Mouse (Mus musculus): ENCODE measurements around the gene Syt16. TPM values are rescaled to one million over a fixed set of nuclear protein-coding genes. Genes with fewer than 3 reads are reported as not detected.

Syt16 gene
- polyA plus RNA-seq (2015; fragmentation: Nextera tagmentation; extraction: Ambion mirVana) = 1.1 and 1.3 TPM in 2 replicates

- H3K4me3 ChIP-seq (replicated peaks) = peak within 1 kb of the TSS; percentile 53
- no peak within 1 kb of the TSS for H3K27ac ChIP-seq
- no peaks in the 10 kb centered on the region for H3K36me3 ChIP-seq
- ATAC-seq = peak; percentile 51
- H3K9me3 ChIP-seq = no peaks in the 10 kb centered on the region
- H3K4me2 ChIP-seq (replicated peaks) = peak within 1 kb of the TSS; percentile 95
- H3K4me1 ChIP-seq (replicated peaks) = no peaks in the 10 kb centered on the region
- under 1% methylated on average over 66 of the region's 67 CpGs for WGBS
- peaks cover 18% of the 10 kb centered on the region for H3K27me3 ChIP-seq (replicated peaks)
- H3K9ac ChIP-seq = peak within 1 kb of the TSS; percentile 47
Observed at GRCm38 (mm10) chr12:73997297-73998127, at the start of gene Syt16. Gene Syt16 (plus strand): TSS chr12:73997661.

DNA sequence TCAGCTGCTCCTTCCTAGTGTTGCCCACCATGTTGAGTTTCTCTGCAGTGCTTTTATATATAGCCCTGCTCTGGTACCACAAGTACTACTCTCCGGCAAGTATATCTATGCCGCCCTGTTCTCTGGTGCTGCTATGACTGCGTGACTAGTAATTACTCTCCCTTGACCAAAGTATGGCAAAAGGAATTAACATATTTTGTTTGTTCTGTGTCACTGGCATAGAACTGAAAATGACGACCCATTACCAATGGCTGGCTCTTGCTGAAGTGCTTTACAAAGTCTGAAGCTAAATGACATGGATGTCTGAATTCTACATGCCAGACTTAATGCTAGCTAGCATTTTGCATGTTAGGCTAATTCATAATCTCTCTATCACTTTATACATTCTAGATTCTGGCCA, 49.0 kb upstream of the Syt16 start:
- Histone ChIP-seq H3K27ac (no peak overlapping the region), H3K9me3 (no peaks in the 10 kb centered on the region), H3K4me2 (replicated peaks) (peak overlapping the region; percentile 75), H3K4me1 (replicated peaks) (peaks cover 8% of the 10 kb centered on the region; the same call in 1 of the 2 replicates), H3K27me3 (replicated peaks) (no peaks in the 10 kb centered on the region), H3K4me3 (replicated peaks) (no peak overlapping the region), H3K9ac (no peak overlapping the region), H3K36me3 (peaks cover 3% of the 10 kb centered on the region; the same call in 1 of the 2 replicates)
- no peak for ATAC-seq
- WGBS = 89% methylated on average over 4 of the region's 4 CpGs

GRCm38 (mm10) chr12:73949318-73950058, 48.0 kb upstream of the Syt16 start:
- no peaks in the 10 kb centered on the region for H3K9me3 ChIP-seq
- ATAC-seq = peak; percentile 91
- peaks cover 12% of the 10 kb centered on the region; the same call in 1 of the 2 replicates for H3K4me1 ChIP-seq (replicated peaks)
- peak overlapping the region; percentile 39 for H3K4me3 ChIP-seq (replicated peaks)
- H3K27ac ChIP-seq = peak overlapping the region; percentile 64
- no peaks in the 10 kb centered on the region for H3K36me3 ChIP-seq
- 10% methylated on average over 46 of the region's 46 CpGs for WGBS
- no peaks in the 10 kb centered on the region for H3K27me3 ChIP-seq (replicated peaks)
- H3K4me2 ChIP-seq (replicated peaks) = peak overlapping the region; percentile 75
- peak overlapping the region; percentile 56 for H3K9ac ChIP-seq

DNA sequence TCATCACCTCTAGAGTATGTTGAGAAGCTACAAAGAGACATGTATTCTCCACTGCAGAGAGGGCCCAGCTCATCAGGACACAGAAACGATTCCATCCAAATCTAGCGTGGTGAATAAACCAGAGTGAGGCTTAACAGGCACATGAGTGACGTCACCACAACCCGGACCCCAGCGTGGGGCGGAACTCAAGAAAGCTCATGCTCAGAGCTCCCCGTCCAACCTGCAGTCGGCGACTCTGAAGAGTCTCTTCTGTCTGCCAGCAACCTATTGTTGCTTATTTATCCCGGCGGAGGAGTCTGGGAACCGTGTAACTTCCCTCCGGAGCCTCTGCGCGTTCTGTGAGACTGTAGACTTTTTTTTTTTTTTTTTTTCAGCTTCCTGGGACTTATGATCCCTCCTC, 44.6 kb upstream of the Syt16 start:
- Histone ChIP-seq H3K4me2 (replicated peaks) (peak overlapping the region; percentile 55), H3K4me1 (replicated peaks) (peaks cover 12% of the 10 kb centered on the region; the same call in 1 of the 2 replicates), H3K9me3 (no peaks in the 10 kb centered on the region), H3K27ac (no peak overlapping the region), H3K4me3 (replicated peaks) (peak overlapping the region; percentile 30), H3K27me3 (replicated peaks) (no peaks in the 10 kb centered on the region), H3K36me3 (no peaks in the 10 kb centered on the region), H3K9ac (peak overlapping the region; percentile 34; the same call in 1 of the 2 replicates)
- ATAC-seq = peak; percentile 42
- WGBS = 3% methylated on average over 15 of the region's 15 CpGs

GRCm38 (mm10) chr12:73953420-73954186, 43.9 kb upstream of the Syt16 start:
- WGBS = 40% methylated on average over 14 of the region's 14 CpGs
- 0 out of 2 replicates have a peak, but pooled peaks have one; percentile 14 for ATAC-seq
- peak overlapping the region; percentile 55 for H3K4me2 ChIP-seq (replicated peaks)
- no peaks in the 10 kb centered on the region for H3K27me3 ChIP-seq (replicated peaks)
- H3K27ac ChIP-seq = no peak overlapping the region
- H3K9me3 ChIP-seq = no peaks in the 10 kb centered on the region
- H3K9ac ChIP-seq = peak overlapping the region; percentile 34
- H3K4me3 ChIP-seq (replicated peaks) = peak overlapping the region; percentile 30
- no peaks in the 10 kb centered on the region for H3K36me3 ChIP-seq
- H3K4me1 ChIP-seq (replicated peaks) = peaks cover 12% of the 10 kb centered on the region; the same call in 1 of the 2 replicates

DNA sequence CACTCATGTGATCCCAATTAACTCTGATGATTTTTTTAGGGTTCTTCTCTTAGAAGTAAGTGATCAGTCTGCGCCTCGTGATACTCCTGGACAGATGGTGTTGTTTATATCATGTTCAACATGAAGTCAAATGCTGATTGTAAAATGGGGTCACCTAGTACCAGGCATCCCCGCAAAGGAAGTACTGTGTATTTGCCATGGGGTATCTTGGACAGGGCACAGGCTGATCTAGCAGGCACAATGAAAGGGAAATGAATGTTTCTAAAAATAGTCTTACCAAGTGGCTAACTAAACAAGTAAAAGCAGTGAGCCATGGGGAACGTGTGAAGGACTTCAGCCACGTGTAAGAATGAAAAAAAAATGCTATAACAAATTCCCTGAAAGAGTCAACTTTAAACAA, 42.7 kb upstream of the Syt16 start:
- Histone ChIP-seq H3K4me3 (replicated peaks) (no peak overlapping the region), H3K4me2 (replicated peaks) (no peak overlapping the region), H3K27ac (no peak overlapping the region), H3K36me3 (no peaks in the 10 kb centered on the region), H3K9ac (no peak overlapping the region), H3K9me3 (no peaks in the 10 kb centered on the region), H3K27me3 (replicated peaks) (no peaks in the 10 kb centered on the region), H3K4me1 (replicated peaks) (peaks cover 9% of the 10 kb centered on the region; the same call in 1 of the 2 replicates)
- WGBS = 61% methylated on average over 5 of the region's 5 CpGs
- no peak for ATAC-seq

DNA sequence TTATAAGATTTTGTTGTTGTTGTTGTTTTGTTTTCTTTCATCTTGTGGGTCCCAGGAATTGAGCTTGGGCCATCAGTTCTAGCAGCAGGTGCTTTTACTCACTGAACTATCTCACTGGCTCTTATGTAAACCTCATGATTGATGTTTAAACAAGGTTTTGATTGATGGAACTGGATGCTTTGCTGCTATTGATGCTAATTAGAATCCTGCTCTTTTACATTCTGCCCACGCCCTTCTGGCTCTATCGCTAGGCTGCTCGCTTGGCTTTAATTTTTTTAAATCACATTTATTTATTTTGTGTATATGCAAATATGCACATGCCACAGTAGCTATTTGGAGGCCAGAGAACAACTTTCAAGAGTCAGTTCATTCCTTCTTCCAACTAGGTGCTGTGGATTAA, 39.8 kb upstream of the Syt16 start:
- 82% methylated on average over 3 of the region's 3 CpGs for WGBS
- H3K27me3 ChIP-seq (replicated peaks) = no peaks in the 10 kb centered on the region
- H3K27ac ChIP-seq = no peak overlapping the region
- H3K9me3 ChIP-seq = no peaks in the 10 kb centered on the region
- H3K9ac ChIP-seq = no peak overlapping the region
- no peaks in the 10 kb centered on the region for H3K36me3 ChIP-seq
- no peak overlapping the region for H3K4me3 ChIP-seq (replicated peaks)
- H3K4me2 ChIP-seq (replicated peaks) = no peak overlapping the region
- no peak for ATAC-seq
- H3K4me1 ChIP-seq (replicated peaks) = peaks cover 7% of the 10 kb centered on the region; the same call in 1 of the 2 replicates

- Histone ChIP-seq H3K4me1 (replicated peaks) (no peaks in the 10 kb centered on the region), H3K36me3 (no peaks in the 10 kb centered on the region), H3K4me3 (replicated peaks) (no peak overlapping the region), H3K9me3 (no peaks in the 10 kb centered on the region), H3K27me3 (replicated peaks) (no peaks in the 10 kb centered on the region), H3K27ac (no peak overlapping the region), H3K4me2 (replicated peaks) (no peak overlapping the region), H3K9ac (no peak overlapping the region)
- ATAC-seq = no peak
- 83% methylated on average over 2 of the region's 2 CpGs for WGBS
Observed at GRCm38 (mm10) chr12:73958830-73959229, 38.6 kb upstream of the Syt16 start.

GRCm38 (mm10) chr12:73964291-73965281, 32.9 kb upstream of the Syt16 start, which contains the start of gene Snapc1:
Gene Snapc1 (plus strand): TSS chr12:73964481.
- Histone ChIP-seq H3K9me3 (no peaks in the 10 kb centered on the region), H3K27me3 (replicated peaks) (no peaks in the 10 kb centered on the region), H3K9ac (peak within 1 kb of the TSS; percentile 78), H3K27ac (peak within 1 kb of the TSS; percentile 68), H3K4me2 (replicated peaks) (peak within 1 kb of the TSS; percentile 76), H3K4me3 (replicated peaks) (peak within 1 kb of the TSS; percentile 86), H3K36me3 (peaks cover 13% of the 10 kb centered on the region), H3K4me1 (replicated peaks) (peaks cover 5% of the 10 kb centered on the region; the same call in 1 of the 2 replicates)
- peak; percentile 100 for ATAC-seq
- under 1% methylated on average over 60 of the region's 60 CpGs for WGBS

DNA sequence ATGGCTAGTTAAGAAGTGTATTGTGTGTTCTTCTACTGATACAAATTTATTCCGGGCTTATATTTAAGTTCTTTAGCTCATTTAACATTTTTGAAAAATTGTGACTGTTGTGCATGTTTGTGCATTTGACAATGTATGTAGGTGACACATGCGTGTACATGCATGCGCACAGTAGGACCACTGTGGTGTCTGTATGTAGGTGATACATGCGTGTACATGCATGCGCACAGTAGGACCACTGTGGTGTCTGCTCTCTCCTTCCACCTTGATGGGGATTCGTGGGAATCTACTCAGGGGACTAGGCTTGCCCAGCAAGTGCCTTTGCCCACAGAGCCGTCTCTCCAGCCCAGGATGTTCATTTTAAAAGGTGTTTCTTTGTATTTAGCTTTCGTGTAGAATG, 28.3 kb upstream of the Syt16 start:
- H3K9me3 ChIP-seq = no peaks in the 10 kb centered on the region
- H3K4me3 ChIP-seq (replicated peaks) = no peak overlapping the region
- ATAC-seq = no peak
- H3K27me3 ChIP-seq (replicated peaks) = no peaks in the 10 kb centered on the region
- H3K9ac ChIP-seq = no peak overlapping the region
- H3K4me1 ChIP-seq (replicated peaks) = peaks cover 5% of the 10 kb centered on the region; the same call in 1 of the 2 replicates
- peaks cover 29% of the 10 kb centered on the region for H3K36me3 ChIP-seq
- no peak overlapping the region for H3K4me2 ChIP-seq (replicated peaks)
- H3K27ac ChIP-seq = no peak overlapping the region
- WGBS = 93% methylated on average over 8 of the region's 8 CpGs

DNA sequence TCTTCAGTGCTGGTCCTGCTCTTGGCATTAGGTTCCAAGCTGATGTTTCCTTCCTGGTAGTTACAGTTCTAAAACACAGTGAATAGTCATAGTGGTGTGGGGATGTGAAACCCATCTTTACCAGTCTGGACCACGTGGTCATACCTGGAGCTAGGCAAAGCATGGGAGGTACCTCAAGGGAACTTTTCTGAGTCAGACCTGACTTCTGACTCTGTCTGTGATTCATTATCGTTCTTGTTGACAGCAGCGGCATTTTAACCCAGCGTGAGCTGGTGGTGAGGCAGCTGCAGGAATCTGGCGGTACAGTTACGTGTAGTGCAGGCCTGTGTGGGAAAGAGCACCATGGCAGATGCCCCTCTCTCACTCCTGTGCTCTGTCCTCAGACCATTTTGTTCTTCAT, 22.9 kb upstream of the Syt16 start:
- ATAC-seq = no peak
- WGBS = 91% methylated on average over 6 of the region's 6 CpGs
- Histone ChIP-seq H3K27me3 (replicated peaks) (no peaks in the 10 kb centered on the region), H3K27ac (no peak overlapping the region), H3K9me3 (no peaks in the 10 kb centered on the region), H3K4me3 (replicated peaks) (no peak overlapping the region), H3K4me1 (replicated peaks) (no peaks in the 10 kb centered on the region), H3K36me3 (peaks cover 22% of the 10 kb centered on the region), H3K4me2 (replicated peaks) (no peak overlapping the region), H3K9ac (no peak overlapping the region)
